Mouse (Mus musculus) midbrain, postnatal 0 days (tissue): ENCODE results near the gene Pfas. TPM values are rescaled to one million over a fixed set of nuclear protein-coding genes. Genes with fewer than 3 reads are reported as not detected.
A peak's percentile ranks its signal among the peaks of the same experiment; 100 is the strongest.

ENCODE experiments used
- ATAC-seq: fragments of 200-750 bp; cut with Nextera tagmentation; 2 replicates; pipeline ENCODE4 v1.8.0; 2017; ENCODE audit warnings: moderate number of reproducible peaks, mild to moderate bottlenecking, moderate TSS enrichment, moderate library complexity; ENCODE audit not compliant: low FRiP score
- DNase-seq: peaks from one replicate; pipeline ENCODE4 v3.0.0-alpha.2; 2015; ENCODE audit warnings: low spot score
- H3K27ac ChIP-seq: fragments of 300-500 bp; sonication (generic); 2 replicates; pipeline ENCODE4 v1.5.1; 2014; ENCODE audit warnings: low read depth, mild to moderate bottlenecking, low read length, mixed read lengths
- H3K27me3 ChIP-seq: fragments of 300-500 bp; sonication (generic); 2 replicates; pipeline ENCODE4 v1.6.1; 2014; ENCODE audit warnings: low read length, control low read depth, mixed read lengths; ENCODE audit not compliant: insufficient read depth
- H3K36me3 ChIP-seq: fragments of 300-500 bp; sonication (generic); 2 replicates; pipeline ENCODE4 v1.6.1; 2014; ENCODE audit warnings: low read length, control low read depth, mixed read lengths; ENCODE audit not compliant: insufficient read depth
- H3K4me1 ChIP-seq: fragments of 300-500 bp; sonication (generic); 2 replicates; pipeline ENCODE4 v1.6.1; 2014; ENCODE audit warnings: mild to moderate bottlenecking, control low read depth, antibody characterized with exemption, low read length, mixed read lengths; ENCODE audit not compliant: insufficient read depth
- H3K4me2 ChIP-seq: fragments of 300-500 bp; sonication (generic); 2 replicates; pipeline ENCODE4 v1.6.1; 2014; ENCODE audit warnings: low read depth, mild to moderate bottlenecking, low read length, mixed read lengths; ENCODE audit not compliant: poor library complexity, severe bottlenecking
- H3K4me3 ChIP-seq: fragments of 300-500 bp; sonication (generic); 2 replicates; pipeline ENCODE4 v1.5.1; 2014; ENCODE audit warnings: low read depth, mild to moderate bottlenecking, low read length, moderate library complexity
- H3K9ac ChIP-seq: fragments of 300-500 bp; sonication (generic); replicated peaks from 2 replicates; pipeline ENCODE4 v1.6.1; 2014; ENCODE audit warnings: mild to moderate bottlenecking, low read length, moderate library complexity, mixed read lengths; ENCODE audit not compliant: poor library complexity, severe bottlenecking
- H3K9me3 ChIP-seq: fragments of 300-500 bp; sonication (generic); 2 replicates; pipeline ENCODE4 v1.6.1; 2016; ENCODE audit warnings: low read length, control low read depth
- CTCF ChIP-seq: IDR thresholded peaks from 2 replicates; pipeline ENCODE4 v1.5.1; 2016; ENCODE audit warnings: antibody characterized with exemption, mild to moderate bottlenecking
- WGBS: fragments of 180-500 bp; shearing (Covaris S2); extraction: QIAGEN DNeasy Blood & Tissue Kit; methylation state at CpG from one replicate; pipeline ENCODE4 v1.1.7; 2014; 5-methylcytosine and 5-hydroxymethylcytosine counted together
- polyA plus RNA-seq: library from polyadenylated mRNA; unstranded; fragments of >200 nt; fragmentation: Nextera tagmentation; extraction: Ambion mirVana; gene quantifications from 2 replicates; pipeline ENCODE4 v1.2.1, GENCODE M21; 2015
- total RNA-seq: library from RNA; depleted of rRNA; stranded (reverse); fragments of >200 nt; gene quantifications from 2 replicates; pipeline ENCODE4 v1.2.3, GENCODE M21; 2014

The Pfas gene
- total and polyA plus RNA-seq, 2 experiments from 2014 or later: 14.1 to 28.3 TPM

DNA sequence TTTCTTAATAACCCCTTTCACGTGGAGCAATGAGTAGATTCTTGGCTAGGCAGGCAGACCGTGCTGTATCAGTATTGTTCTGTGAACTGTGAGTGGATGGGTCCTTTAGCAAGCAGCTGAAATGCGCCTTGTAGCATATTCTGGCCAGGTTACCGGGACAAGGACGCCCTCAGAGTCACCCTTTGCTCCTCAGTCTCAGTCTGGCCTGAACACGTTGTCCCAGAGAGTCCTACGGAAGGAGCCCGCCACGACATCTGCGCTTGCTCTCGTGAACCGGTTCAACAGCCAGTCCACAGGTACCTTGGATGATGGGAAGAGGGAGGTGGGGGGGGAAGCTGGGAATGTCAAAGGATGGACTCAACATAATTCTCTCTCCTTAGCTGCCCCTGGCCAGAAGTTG lies 39.3 kb upstream of the Pfas start:
- Histone ChIP-seq H3K27ac (no peak overlapping the region), H3K36me3 (no peaks in the 10 kb centered on the region), H3K27me3 (no peaks in the 10 kb centered on the region), H3K4me1 (no peaks in the 10 kb centered on the region), H3K4me2 (no peak overlapping the region), H3K4me3 (no peak overlapping the region), H3K9ac (no peak overlapping the region), H3K9me3 (no peaks in the 10 kb centered on the region)
- WGBS: 92% methylated on average over 12 of the region's 12 CpGs
- no peak for TF ChIP-seq CTCF
- no peak for DNase-seq
- ATAC-seq: no peak

GRCm38 (mm10) chr11:69046395-69046774 lies 38.1 kb upstream of the Pfas start:
- no peaks in the 10 kb centered on the region for H3K4me1 ChIP-seq
- no peak overlapping the region for H3K9ac ChIP-seq
- no peak for ATAC-seq
- no peak for DNase-seq
- no peaks in the 10 kb centered on the region for H3K9me3 ChIP-seq
- no peaks in the 10 kb centered on the region for H3K36me3 ChIP-seq
- H3K4me3 ChIP-seq: peak overlapping the region; percentile 59
- no peaks in the 10 kb centered on the region for H3K27me3 ChIP-seq
- H3K4me2 ChIP-seq: peak overlapping the region; percentile 100
- H3K27ac ChIP-seq: no peak overlapping the region
- TF ChIP-seq CTCF: no peak
- WGBS: 15% methylated on average over 9 of the region's 9 CpGs

DNA sequence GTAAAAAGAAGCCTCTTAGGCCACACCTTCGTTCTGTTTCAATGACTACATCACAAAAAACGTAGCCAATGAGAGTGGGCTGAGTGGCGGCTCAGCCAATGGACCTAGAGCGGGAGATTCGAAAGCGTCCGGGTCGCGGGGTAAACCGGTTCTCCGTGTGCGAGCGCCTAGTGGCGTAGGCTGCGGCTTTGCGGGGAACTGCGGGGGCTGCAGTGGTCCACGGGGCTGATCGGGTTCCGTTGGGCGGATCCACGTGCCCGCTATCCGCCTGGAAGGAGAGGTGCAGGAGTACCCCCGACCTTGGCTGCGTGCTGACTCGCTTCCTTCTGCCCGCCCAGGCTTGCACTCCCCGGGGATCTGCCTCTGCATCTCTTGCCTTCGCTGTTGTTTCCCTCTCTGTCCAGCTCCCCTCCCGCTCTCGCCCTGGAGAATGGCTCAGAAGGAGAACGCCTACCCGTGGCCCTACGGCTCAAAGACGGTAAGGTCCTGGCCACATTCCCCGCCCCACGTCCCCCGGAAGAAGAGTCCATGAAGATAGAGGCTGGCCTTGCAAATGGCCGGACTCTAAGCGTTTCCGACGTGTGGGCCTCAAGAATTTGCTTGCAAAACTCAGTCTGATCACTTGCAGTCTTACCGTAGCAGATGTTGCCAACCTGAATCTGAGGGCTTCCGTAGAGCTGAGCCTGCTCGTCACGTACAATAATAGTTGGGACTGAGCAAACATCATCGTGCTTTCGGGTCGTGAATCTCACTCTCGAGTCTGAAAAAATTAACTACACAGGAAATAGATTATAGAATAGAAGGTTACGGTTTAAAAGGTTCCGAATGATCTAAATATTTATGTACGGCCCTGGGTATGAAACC lies 37.5 kb upstream of the Pfas start, which contains the start of gene Aurkb:
Gene Aurkb (plus strand): TSS at position 117 of the 864 bp plus-strand sequence.
- DNase-seq (peak; percentile 95), ATAC-seq (peak; percentile 76; the same call in 1 of the 2 replicates)
- no peak within 1 kb of the TSS for H3K27ac ChIP-seq
- H3K36me3 ChIP-seq: no peaks in the 10 kb centered on the region
- peak within 1 kb of the TSS; percentile 100 for H3K4me2 ChIP-seq
- H3K4me1 ChIP-seq: no peaks in the 10 kb centered on the region
- no peak within 1 kb of the TSS for H3K9ac ChIP-seq
- WGBS: 1% methylated on average over 54 of the region's 54 CpGs
- no peak for TF ChIP-seq CTCF
- peak within 1 kb of the TSS; percentile 59 for H3K4me3 ChIP-seq
- H3K27me3 ChIP-seq: no peaks in the 10 kb centered on the region
- H3K9me3 ChIP-seq: no peaks in the 10 kb centered on the region

- Histone ChIP-seq H3K9me3 (no peaks in the 10 kb centered on the region), H3K36me3 (peaks cover 11% of the 10 kb centered on the region), H3K9ac (no peak overlapping the region), H3K4me3 (no peak overlapping the region; the same call in 1 of the 2 replicates), H3K4me1 (peaks cover 12% of the 10 kb centered on the region), H3K4me2 (no peak overlapping the region), H3K27me3 (no peaks in the 10 kb centered on the region), H3K27ac (0 out of 2 replicates have a peak overlapping the region, but pooled peaks have one; percentile 79)
- ATAC-seq (no peak), DNase-seq (no peak)
- 68% methylated on average over 5 of the region's 5 CpGs for WGBS
- no peak for TF ChIP-seq CTCF
Measured at GRCm38 (mm10) chr11:69038173-69038572, 29.9 kb upstream of the Pfas start.

DNA sequence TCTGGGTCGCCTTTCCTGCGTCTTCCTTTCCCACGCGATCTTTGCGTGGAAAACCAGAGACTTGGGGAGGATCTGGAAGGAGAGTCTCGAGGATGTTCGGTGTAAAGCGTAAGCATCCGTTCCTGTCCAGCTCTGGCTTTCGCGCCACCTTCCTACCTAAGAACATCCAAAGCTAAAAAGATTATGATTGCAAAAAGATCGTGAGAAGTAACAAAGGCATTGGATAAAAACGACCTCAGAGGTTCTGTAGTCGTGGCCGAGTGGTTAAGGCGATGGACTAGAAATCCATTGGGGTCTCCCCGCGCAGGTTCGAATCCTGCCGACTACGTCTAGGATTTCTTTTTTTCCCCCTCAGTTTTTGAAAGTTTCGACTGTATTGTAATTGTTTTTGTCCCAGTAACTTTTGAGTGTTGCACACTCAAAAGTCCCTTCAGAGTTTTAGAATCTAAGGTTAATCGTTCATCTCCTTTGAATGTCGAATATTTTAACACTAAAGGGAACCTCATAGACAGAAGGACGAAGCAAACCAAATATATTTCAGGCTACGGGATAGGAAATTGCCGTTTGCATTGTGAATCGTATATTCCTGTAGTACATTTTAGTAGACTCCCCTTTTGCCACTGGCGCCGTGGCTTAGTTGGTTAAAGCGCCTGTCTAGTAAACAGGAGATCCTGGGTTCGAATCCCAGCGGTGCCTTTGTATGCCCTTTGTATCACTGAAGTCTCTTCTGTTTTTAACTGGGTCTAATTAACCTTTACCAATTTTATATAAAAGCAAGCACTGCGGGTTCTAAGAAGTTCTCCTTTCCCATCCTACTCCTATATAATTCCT lies 29.2 kb upstream of the Pfas start:
- under 1% methylated on average over 34 of the region's 34 CpGs for WGBS
- no peak for ATAC-seq
- H3K4me2 ChIP-seq: peak overlapping the region; percentile 51
- H3K9me3 ChIP-seq: no peaks in the 10 kb centered on the region
- H3K4me1 ChIP-seq: peaks cover 12% of the 10 kb centered on the region
- H3K27ac ChIP-seq: peak overlapping the region; percentile 84
- H3K36me3 ChIP-seq: peaks cover 14% of the 10 kb centered on the region
- peak overlapping the region; percentile 72 for H3K9ac ChIP-seq
- H3K27me3 ChIP-seq: no peaks in the 10 kb centered on the region
- peak overlapping the region; percentile 63 for H3K4me3 ChIP-seq
- TF ChIP-seq CTCF: no peak
- peak; percentile 88 for DNase-seq
